In the genomic region with DNA sequence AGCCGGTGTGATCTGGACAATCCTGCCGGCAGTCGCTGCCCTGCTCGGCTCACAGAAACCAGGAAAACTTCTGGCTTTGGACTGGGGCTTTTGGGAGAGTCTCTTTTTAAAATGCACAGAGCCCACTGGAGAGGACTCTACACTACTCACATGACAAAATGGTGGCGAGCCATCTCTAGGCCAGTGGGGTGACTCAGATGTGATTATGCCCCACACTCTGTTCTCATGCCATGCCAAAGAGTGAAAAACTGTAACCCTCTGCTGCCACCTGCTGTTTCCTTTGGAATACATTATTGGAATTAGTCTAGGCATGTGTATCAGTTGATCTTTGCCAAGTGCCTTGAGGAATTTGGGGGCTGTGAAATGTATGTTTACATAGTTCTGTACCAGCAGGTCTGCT, we compare ENCODE assay signal across 8 mouse cellular contexts. TPM values are rescaled to one million over a fixed set of nuclear protein-coding genes. Genes with fewer than 3 reads are reported as not detected.
DNase-seq lines count a peak whose midpoint lies in the region; ATAC-seq and TF ChIP-seq lines count a peak whose summit lies in the region.

No protein-coding gene starts in this region.

- no peak overlapping the region for H3K27ac ChIP-seq in forebrain, embryonic 10.5 days
- H3K27ac ChIP-seq in limb, embryonic 14.5 days (replicated peaks; ENCODE audit: low read depth, low read length) = no peak overlapping the region
- H3K27ac ChIP-seq in neural tube, embryonic 15.5 days (replicated peaks) = no peak overlapping the region

- ATAC-seq in inflammation-experienced regulatory T-cells, adult 6 months = peak; percentile 50
- ATAC-seq in limb, embryonic 14.5 days (ENCODE audit: low FRiP score, low read depth) = no peak
- peak; percentile 61 for ATAC-seq in neural tube, embryonic 15.5 days (ENCODE audit: low FRiP score)

- 82% methylated on average over 5 of the region's 5 CpGs for WGBS in forebrain, embryonic 10.5 days
- WGBS in limb, embryonic 14.5 days = 75% methylated on average over 5 of the region's 5 CpGs
- WGBS in neural tube, embryonic 15.5 days = 76% methylated on average over 5 of the region's 5 CpGs

- no peak overlapping the region for H3K9ac ChIP-seq in limb, embryonic 14.5 days (ENCODE audit: low read depth, low read length, severe bottlenecking)
- no peak overlapping the region for H3K9ac ChIP-seq in neural tube, embryonic 15.5 days (replicated peaks)

- peaks cover 33% of the 10 kb centered on the region for H3K4me1 ChIP-seq in forebrain, embryonic 10.5 days
- H3K4me1 ChIP-seq in limb, embryonic 14.5 days (ENCODE audit: control insufficient read depth, insufficient read depth, low read length) = no peaks in the 10 kb centered on the region
- no peaks in the 10 kb centered on the region for H3K4me1 ChIP-seq in neural tube, embryonic 15.5 days

- H3K4me3 ChIP-seq in forebrain, embryonic 10.5 days = no peak overlapping the region
- no peak overlapping the region for H3K4me3 ChIP-seq in limb, embryonic 14.5 days (replicated peaks; ENCODE audit: low read length)
- no peak overlapping the region for H3K4me3 ChIP-seq in neural tube, embryonic 15.5 days (replicated peaks)

- peaks cover 5% of the 10 kb centered on the region; the same call in 1 of the 2 replicates for H3K27me3 ChIP-seq in forebrain, embryonic 10.5 days (ENCODE audit: poor library complexity, severe bottlenecking)
- H3K27me3 ChIP-seq in limb, embryonic 14.5 days (ENCODE audit: control insufficient read depth, insufficient read depth, low read length) = no peaks in the 10 kb centered on the region
- no peaks in the 10 kb centered on the region for H3K27me3 ChIP-seq in neural tube, embryonic 15.5 days (replicated peaks)

- no peak overlapping the region for H3K4me2 ChIP-seq in limb, embryonic 14.5 days (replicated peaks; ENCODE audit: low read depth, low read length, severe bottlenecking)
- no peak overlapping the region for H3K4me2 ChIP-seq in neural tube, embryonic 15.5 days

- peaks cover 8% of the 10 kb centered on the region; the same call in 1 of the 2 replicates for H3K9me3 ChIP-seq in forebrain, embryonic 10.5 days
- no peaks in the 10 kb centered on the region for H3K9me3 ChIP-seq in limb, embryonic 14.5 days (ENCODE audit: control insufficient read depth, low read length)
- H3K9me3 ChIP-seq in neural tube, embryonic 15.5 days (replicated peaks) = no peaks in the 10 kb centered on the region

- no peak for TF ChIP-seq POLR2A in limb, embryonic 14.5 days (IDR thresholded peaks at IDR 0.05; ENCODE audit: borderline replicate concordance, extremely low read depth, insufficient read depth, insufficient read length)

- no peaks in the 10 kb centered on the region for H3K36me3 ChIP-seq in forebrain, embryonic 10.5 days (replicated peaks)
- no peaks in the 10 kb centered on the region for H3K36me3 ChIP-seq in limb, embryonic 14.5 days (ENCODE audit: control insufficient read depth, insufficient read depth, low read length)
- no peaks in the 10 kb centered on the region for H3K36me3 ChIP-seq in neural tube, embryonic 15.5 days

- peak; percentile 42 for DNase-seq in 3134 (ENCODE audit: extremely low read depth, insufficient read length, low spot score)
- peak; percentile 28 for DNase-seq in CD4-positive helper T cell, adult 2 months (ENCODE audit: low read depth, low spot score)
- peak; percentile 22 for DNase-seq in c-Kit-positive CD71-positive TER-119-negative erythroid progenitor cells, embryonic 14.5 days (ENCODE audit: low read depth)
- peak; percentile 57 for DNase-seq in forebrain, embryonic 10.5 days (ENCODE audit: extremely low spot score, low spot score)
- peak; percentile 84 for DNase-seq in limb, embryonic 14.5 days (ENCODE audit: low spot score)
- no peak for DNase-seq in ovary, postnatal 10 days (ENCODE audit: low spot score)

RNA-seq across cellular contexts. Expression of a gene that starts 17.9 kb away (rescaled TPM):
- 4.1 and 5.2 TPM in 2 replicates for polyA plus RNA-seq in forebrain, embryonic 10.5 days (2016; fragmentation: Nextera tagmentation; extraction: Ambion mirVana)
- not detected for polyA plus RNA-seq in inflammation-experienced regulatory T-cells, adult 6 months (2017; shearing (Covaris generic))
- polyA plus RNA-seq in limb, embryonic 14.5 days (2012; rRNA removed) = 1.8 and 2.6 TPM in 2 replicates
- polyA plus RNA-seq in limb, embryonic 14.5 days (2014; fragmentation: Nextera tagmentation; extraction: Ambion mirVana) = 2.6 and 3.3 TPM in 2 replicates
- 4.3 and 6.8 TPM in 2 replicates for polyA plus RNA-seq in neural tube, embryonic 15.5 days (2015; fragmentation: Nextera tagmentation; extraction: Ambion mirVana)

RNA-seq across cellular contexts. Expression of a gene that starts 30.6 kb away (rescaled TPM):
- 31.0 and 32.3 TPM in 2 replicates for polyA plus RNA-seq in forebrain, embryonic 10.5 days (2016; fragmentation: Nextera tagmentation; extraction: Ambion mirVana)
- 1 to 10 TPM in 2 of 3 experiments, under 1 TPM in 1; 0.40 to 2.9 (median 2.1) TPM for polyA plus RNA-seq in inflammation-experienced regulatory T-cells, adult 6 months (2017; shearing (Covaris generic))
- 24.7 and 25.8 TPM in 2 replicates for polyA plus RNA-seq in limb, embryonic 14.5 days (2012; rRNA removed)
- 24.7 and 29.0 TPM in 2 replicates for polyA plus RNA-seq in limb, embryonic 14.5 days (2014; fragmentation: Nextera tagmentation; extraction: Ambion mirVana)
- 46.1 and 51.3 TPM in 2 replicates for polyA plus RNA-seq in neural tube, embryonic 15.5 days (2015; fragmentation: Nextera tagmentation; extraction: Ambion mirVana)
